Mouse (Mus musculus) myocyte (in vitro differentiated cells): ENCODE data around the gene Maml1.
A peak's percentile ranks its signal among the peaks of the same experiment; 100 is the strongest.

Experiments
- CEBPB ChIP-seq: IDR thresholded peaks from 2 replicates; pipeline ENCODE4 v1.6.1; 2011; ENCODE audit warnings: mild to moderate bottlenecking, moderate library complexity; ENCODE audit not compliant: poor library complexity, insufficient read depth, severe bottlenecking
- E2F4 ChIP-seq: IDR thresholded peaks from one replicate; pipeline ENCODE4 v1.6.1; 2011; ENCODE audit warnings: mild to moderate bottlenecking, control low read depth, moderate library complexity; ENCODE audit not compliant: insufficient read depth
- MAX ChIP-seq: IDR thresholded peaks from one replicate; pipeline ENCODE4 v1.6.1; 2011; ENCODE audit warnings: low read depth, mild to moderate bottlenecking, control low read depth
- MYOD1 ChIP-seq, 3 experiments: IDR thresholded peaks; one replicate each; pipeline ENCODE4 v1.6.1; 2011; ENCODE audit warnings: control low read depth in 2 of 3, low read depth in 2 of 3, mild to moderate bottlenecking in 2 of 3, moderate library complexity in 1 of 3; ENCODE audit not compliant: insufficient read length in 2 of 3, control insufficient read depth in 1 of 3
- MYOG ChIP-seq, 3 experiments: IDR thresholded peaks; one replicate each; pipeline ENCODE4 v1.6.1; 2011; ENCODE audit warnings: control low read depth in 2 of 3, low read depth in 2 of 3, mild to moderate bottlenecking in 2 of 3; ENCODE audit not compliant: insufficient read length in 2 of 3, control insufficient read depth in 1 of 3, insufficient read depth in 1 of 3
- POLR2A ChIP-seq: IDR thresholded peaks from one replicate; pipeline ENCODE4 v1.6.1; 2011; ENCODE audit warnings: low read depth, mild to moderate bottlenecking, control low read depth, moderate library complexity; ENCODE audit not compliant: insufficient read length
- POLR2AphosphoS2 ChIP-seq: IDR thresholded peaks from one replicate; pipeline ENCODE4 v1.6.1; 2011; ENCODE audit warnings: low read depth, control low read depth; ENCODE audit not compliant: insufficient read length
- SRF ChIP-seq: IDR thresholded peaks from one replicate; pipeline ENCODE4 v1.6.1; 2011; ENCODE audit warnings: low read depth; ENCODE audit not compliant: control insufficient read depth, insufficient read length
- TCF12 ChIP-seq: IDR thresholded peaks from one replicate; pipeline ENCODE4 v1.6.1; 2011; ENCODE audit warnings: mild to moderate bottlenecking, control low read depth; ENCODE audit not compliant: poor library complexity, insufficient read depth, severe bottlenecking
- TCF3 ChIP-seq: IDR thresholded peaks from one replicate; pipeline ENCODE4 v1.6.1; 2011; ENCODE audit warnings: low read depth, control low read depth; ENCODE audit not compliant: insufficient read length
- USF1 ChIP-seq: IDR thresholded peaks from one replicate; pipeline ENCODE4 v1.6.1; 2011; ENCODE audit warnings: low read depth, mild to moderate bottlenecking, control low read depth, moderate library complexity

DNA sequence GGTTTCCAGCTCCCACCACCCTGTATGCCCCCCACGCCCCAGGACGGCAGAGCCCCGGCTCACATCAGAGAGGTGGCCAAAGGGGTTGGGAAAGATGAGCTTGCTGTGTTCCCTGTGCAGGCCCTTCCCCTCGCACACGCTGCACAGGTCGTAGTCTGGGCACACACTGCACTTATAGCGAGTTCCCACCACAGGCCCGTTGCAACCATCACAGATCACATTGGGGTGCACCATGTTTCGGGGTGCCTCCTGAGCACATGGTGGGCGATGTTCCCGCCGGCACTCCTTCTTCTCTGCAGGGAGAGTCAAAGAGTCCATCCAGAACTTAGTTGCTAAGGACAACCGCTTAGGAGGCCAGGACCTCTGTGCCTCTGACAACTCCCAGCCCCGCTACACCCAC, 84.8 kb downstream of the Maml1 start:
- TF ChIP-seq MYOD1 (IDR thresholded peaks at IDR 0.05; ENCODE audit: control insufficient read depth in 1 of 3, insufficient read length in 2 of 3, low read depth in 2 of 3) (no peak), MAX (no peak), POLR2A (peak; percentile 61), POLR2AphosphoS2 (peak; percentile 77), USF1 (no peak), E2F4 (no peak), TCF3 (no peak), MYOG (IDR thresholded peaks at IDR 0.05; ENCODE audit: control insufficient read depth in 1 of 3, insufficient read depth in 1 of 3, insufficient read length in 2 of 3, low read depth in 2 of 3) (no peak), CEBPB (no peak), TCF12 (no peak), SRF (no peak)
